Mouse (Mus musculus) CD4-positive, CD25-positive, alpha-beta regulatory T cell, adult 2 months (primary cell): Measurements from ENCODE around the gene Gnai2.

Experiments
- DNase-seq: peaks from one replicate; pipeline ENCODE4 v3.0.0-alpha.2; 2012; ENCODE audit warnings: low read depth, low spot score

Gene Gnai2

DNA sequence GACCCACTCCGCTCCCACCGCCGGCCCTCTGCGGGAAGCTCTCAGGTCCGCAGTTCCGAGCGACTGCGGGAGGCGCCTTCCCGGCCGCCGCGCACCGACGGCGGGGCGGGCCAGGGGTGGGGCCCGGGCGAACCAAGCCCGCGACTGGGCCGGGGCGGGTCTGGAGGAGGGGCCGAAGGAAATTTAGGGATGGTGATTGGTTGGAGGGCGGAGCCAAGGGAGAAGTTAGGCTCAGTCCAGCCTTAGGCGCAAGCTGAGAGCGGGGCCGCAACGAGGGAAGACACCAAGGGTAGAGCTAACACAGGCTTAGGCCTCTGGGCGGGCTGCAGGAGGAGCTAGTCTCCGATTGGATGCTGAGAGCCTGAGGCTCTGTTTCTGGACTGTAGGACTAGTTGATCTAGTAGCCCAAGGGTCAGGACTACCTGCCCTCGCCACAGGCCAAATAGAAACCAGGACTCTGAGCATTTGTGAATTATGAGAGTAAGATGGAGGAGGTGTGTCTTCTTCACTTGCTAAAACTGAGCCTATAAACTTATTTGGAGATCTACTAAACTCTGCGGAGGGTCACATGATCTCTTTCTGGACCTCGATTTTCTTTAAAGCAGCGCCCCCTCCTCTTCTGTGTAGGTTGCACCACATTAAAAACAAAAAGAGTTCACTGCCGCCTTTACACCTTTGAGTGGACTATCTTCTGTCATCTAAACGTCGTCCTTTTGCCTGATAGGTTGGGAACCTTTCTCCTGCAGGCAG, at the start of gene Gnai2:
Gnai2 (minus strand) TSS at position 89 of the 750 bp plus-strand sequence.
- peak; percentile 95 for DNase-seq

DNA sequence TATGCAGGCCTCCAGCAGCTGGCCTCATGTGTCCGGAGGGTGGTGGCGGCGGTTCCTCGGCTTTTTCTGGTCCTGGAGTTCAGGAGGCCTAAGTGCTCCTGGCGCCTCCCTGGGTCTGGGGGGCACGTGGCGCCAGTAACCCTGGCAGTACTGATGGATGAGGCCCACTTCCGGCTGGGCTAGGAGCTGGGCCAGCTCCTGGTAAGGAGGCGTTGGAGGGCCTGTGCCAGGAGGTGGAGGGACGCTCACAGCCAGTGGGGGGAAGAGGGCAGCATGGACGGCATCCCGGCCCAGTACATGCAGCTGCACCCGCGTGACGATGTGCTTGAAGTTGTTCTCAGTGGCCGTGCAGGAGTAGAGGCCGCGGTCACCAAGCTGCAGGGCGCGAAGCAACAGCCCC, 47.2 kb upstream of the Gnai2 start:
- DNase-seq: no peak

DNA sequence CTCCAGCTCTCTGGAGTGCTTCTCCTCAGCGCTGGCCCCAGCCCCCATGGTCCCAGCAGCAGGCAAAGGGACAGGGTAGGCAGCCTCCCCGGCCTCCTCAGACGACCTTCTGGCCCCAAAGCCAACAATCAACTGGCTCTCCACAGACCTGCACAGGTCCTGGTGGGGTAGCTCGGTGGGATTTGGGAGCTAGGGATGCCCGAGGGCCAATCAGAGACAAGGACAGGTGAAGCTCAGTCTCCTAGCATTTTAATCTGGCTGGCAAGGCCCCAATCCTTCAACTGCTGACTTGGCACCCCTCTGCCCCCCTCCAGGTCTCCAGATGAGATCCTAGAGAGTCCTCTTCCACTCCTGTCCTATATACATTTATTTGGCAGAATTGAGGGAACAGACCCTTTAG, 44.3 kb upstream of the Gnai2 start, which contains the start of gene Gnat1:
Gnat1 (minus strand) TSS at position 212 of the 400 bp plus-strand sequence.
- no peak for DNase-seq

DNA sequence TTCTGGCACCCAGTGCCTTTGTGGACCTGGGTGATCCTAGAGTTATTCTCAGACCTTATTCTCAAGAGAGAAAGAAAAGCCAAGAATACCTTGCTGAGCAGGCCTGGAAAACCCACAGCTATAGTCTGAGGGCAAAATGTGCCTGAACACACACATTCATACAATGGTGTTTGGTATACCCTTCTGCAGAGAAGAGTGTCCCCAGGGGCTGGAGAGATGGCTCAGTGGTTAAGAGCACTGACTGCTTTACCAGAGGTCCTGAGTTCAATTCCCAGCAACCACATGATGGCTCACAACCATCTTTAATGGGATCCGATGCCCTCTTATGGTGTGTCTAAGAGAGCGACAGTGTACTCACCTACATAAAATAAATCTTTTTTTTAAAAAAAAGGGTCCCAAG, 43.7 kb upstream of the Gnai2 start:
- DNase-seq: no peak

DNA sequence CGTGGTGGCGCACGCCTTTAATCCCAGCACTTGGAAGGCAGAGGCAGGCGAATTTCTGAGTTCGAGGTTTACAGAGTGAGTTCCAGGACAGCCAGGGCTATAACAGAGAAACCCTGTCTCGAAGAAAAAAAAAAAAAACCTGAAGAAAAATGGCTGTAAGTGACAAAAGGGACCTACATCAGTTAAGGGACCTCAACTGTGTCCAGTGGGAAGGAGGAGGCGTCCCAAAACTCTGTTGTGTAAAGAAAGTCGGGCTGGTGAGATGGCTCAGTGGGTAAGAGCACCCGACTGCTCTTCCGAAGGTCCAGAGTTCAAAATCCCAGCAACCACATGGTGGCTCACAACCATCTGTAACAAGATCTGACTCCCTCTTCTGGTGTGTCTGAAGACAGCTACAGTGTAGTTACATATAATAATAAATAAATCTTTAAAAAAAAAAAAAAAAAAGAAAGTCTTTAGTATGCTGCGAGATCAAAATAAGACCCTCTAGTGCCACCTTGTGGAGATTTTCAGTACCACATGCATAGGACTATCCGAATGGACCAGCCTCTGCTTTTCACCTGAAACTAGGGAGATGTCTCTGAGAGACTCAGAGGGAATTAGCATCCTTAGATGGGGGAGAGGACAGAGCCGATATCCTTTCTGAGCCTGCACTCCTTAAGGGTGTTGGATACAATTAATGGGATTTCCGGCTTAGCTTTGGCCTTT, 42.8 kb upstream of the Gnai2 start:
- DNase-seq: peak; percentile 91

DNA sequence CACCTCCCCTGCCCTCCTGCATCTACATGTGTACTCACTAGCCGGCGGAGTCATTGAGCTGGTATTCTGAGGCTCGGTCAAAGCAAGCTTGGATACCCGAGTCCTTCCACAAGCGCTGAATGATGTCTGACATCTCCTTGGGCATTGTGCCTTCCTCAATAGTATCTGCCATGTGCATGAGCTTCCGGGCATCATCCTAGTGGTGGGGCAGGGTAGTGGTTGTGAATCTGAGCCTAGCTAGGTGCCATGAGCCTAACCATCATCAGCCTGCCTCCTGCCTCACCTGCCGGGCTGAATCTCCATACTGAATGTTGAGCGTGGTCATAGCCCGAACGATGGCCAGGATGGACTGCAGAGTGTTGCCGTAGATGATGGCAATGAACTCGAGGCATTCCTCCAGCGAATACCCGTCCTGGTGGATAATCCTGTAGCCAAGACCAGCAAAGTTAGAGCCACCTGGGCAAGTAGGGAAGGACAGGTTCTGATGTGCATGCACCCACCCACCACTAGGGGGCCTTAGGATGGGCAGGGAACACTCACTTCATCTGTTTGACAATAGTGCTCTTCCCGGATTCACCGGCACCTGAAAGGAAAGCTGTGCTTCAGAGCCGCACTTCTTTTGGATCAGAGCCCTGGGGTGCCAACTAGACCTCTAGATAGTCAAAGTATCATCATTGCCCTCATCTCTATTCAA, 42.1 kb upstream of the Gnai2 start:
- DNase-seq: peak; percentile 79

DNA sequence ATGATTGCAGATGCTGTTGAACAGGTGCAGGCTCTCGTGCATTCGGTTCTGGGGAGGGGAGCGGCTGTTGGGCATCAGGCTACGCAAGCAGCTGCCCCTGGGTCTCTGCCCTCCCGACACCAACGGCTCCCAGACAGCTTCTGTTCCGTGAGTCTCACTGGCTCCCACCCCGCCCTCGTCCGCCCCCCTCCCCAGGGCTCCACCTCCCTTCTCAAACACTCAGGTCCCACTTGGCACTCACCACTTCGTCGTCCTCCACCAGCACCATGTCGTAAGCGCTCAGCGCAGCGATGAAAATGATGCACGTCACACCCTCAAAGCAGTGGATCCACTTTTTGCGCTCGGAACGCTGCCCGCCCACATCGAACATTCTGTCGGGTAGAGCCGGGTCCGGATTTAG, 41.1 kb upstream of the Gnai2 start:
- peak; percentile 68 for DNase-seq

DNA sequence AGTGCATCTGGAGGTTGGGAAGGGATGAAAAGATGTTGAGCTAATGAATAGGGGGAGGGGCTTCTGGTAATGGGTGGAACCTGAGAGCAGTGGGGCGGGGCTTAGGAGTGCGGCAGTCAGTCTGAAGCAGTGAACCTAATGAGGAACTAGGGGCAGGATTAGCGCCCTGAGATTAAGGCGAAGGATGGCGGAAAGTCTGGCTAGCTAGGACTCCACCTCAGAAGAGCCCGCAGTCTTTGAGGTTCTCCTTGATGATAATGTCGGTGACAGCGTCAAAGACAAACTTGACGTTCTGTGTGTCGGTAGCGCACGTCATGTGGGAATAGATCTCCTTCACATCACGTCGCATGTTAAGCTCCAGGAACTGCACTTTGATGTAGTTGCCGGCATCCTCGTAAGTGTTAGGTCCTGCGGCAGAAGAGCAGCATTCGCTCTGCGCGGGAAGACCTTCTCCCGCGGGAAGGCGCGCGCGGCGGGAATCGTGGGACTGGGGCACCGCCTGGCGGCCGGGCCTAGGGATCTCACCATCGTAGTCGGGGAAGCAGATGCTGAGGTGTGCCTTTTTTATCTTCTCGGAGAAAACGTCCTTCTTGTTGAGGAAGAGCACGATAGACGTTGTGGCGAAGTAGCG, 40.6 kb upstream of the Gnai2 start:
- DNase-seq: peak; percentile 80

DNA sequence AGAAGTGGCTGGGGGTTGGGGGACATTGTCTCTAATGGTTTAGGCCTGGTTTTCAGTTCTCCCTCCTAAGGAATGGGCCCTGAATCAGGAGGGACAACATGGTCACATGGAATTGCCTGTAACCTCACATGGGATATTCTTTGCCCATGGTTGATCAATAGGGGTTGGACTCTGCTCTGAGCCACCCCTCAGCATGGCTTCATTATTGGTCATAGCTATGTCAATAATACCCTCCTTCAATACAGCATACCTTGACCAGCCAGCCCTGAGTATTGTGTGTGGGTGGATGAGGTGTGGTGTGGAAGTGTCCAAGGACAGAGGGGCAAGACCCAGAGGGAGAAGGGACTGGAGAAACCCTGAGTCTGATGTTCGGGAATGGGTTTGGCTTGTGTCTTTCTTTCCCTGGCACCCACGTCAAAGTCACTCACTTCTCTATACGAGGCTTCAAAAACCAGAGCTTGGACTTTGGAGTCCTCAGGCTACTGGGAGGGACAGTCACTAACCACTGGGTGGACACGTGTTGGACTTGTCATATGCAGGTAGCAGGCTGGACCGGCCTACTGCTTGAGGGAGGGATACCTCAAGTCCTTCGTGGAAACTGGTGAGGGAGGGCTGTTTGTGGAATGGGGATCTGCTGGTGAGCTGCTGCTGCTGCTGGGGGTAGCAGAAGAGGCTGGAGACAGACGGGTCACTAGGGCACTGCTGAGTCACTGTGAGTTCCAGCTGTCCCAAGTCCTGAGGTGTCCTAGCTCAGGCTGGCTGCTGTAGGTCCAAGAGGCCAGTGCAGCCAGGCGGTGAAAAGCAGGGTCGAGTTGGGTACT, 39.7 kb upstream of the Gnai2 start:
- DNase-seq: no peak

DNA sequence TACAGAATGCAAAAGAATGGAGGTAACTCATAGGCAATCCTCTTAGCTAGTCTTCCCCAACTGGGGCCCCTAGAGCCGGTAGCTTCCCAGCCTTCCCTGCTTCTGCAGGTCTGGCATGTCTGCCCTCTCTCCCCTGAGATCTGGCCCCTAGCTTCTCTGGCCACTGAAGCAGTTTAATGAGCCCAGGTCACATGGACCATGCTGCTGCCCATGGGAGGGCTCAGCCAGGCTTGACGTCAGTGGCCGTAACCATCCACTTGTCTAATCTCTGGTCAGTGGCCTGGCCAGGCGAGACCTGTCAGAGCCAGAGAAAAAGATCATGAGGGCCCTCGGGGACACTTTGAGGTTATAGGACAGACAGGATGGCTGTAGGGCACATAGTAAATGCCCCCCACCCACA, 35.1 kb upstream of the Gnai2 start:
- DNase-seq: no peak

DNA sequence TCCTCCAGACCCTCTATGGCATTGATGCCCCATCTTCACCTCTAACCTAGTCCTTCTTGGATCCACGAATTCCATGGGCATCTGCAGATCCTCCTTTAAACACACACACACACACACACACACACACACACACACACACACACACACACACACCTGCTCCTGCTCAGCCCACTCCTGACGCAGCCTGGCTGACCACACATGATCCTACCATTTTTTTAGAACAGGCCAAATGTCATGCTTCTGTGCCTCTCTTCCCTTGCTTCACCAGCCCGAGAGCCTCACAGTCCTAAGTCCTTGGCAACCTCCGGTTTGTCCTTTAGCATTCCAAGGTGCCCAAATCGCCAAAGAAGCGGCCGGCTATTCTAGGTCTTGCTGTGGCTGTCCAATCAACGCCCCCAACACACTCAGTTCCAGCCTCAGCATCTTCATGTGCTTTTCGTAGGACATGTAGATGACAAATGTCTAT, 34.3 kb upstream of the Gnai2 start, which contains the start of gene Slc38a3:
Slc38a3 (minus strand) TSS at position 51 of the 466 bp plus-strand sequence.
- no peak for DNase-seq

DNA sequence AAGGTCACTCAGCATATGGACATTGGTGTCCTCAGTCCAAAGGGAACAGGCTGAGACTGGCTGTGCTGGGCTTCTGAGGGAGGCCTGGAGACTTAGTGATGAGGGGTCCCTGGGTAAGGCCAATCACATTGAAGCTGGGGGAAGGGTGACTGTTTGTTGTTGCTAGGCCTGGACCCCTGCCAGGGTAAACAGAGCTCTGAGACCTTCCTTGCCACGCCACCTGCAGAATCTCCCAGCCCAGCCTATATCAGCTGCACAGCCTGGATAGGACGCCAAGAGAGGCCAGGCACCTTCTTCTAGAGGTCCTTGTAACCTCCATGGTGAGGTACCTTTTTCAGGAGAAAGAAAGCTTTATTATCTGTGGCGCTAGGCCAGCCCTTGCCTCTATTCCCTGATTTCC, 33.7 kb upstream of the Gnai2 start:
- no peak for DNase-seq

DNA sequence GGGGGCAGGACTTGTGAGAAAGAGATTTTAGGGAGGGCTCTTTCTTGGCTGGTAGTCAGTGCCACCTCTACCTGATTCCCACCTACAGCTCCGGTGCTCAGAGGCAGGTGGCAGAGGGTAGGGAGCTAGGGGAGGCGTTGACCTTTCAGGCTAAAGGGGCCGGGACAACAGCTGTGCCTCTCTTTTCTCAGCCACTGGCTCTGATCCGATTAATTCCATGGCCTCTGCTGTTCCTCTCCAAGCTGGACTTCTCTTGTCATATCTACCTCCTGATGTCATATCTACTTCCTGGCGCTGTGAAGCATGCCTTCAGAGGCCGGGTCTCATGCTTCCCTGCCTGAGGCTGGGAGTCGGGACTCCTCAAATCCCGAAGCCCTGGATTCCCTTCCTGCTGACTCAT, 32.8 kb upstream of the Gnai2 start:
- DNase-seq: no peak

DNA sequence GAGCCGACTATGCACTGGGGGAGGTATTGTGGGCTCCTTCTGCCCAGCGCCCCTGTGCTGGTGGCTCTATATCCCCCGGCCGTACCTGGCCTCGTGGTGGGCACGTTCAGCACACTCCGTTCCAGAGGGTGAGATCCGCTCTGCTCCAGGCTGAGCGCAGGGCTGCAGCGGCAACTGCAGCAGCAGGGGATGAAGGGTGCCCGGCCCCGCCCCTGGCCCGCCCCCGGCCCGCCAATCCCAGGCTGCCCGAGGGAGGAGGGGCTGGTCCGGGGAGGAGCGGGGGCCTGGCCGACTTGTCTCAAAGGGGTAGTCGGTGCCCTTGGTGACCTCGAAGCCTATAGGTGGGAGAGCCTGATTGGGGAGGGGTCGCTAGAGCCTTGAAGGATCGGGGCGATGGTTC, 32.1 kb upstream of the Gnai2 start:
- peak; percentile 21 for DNase-seq

DNA sequence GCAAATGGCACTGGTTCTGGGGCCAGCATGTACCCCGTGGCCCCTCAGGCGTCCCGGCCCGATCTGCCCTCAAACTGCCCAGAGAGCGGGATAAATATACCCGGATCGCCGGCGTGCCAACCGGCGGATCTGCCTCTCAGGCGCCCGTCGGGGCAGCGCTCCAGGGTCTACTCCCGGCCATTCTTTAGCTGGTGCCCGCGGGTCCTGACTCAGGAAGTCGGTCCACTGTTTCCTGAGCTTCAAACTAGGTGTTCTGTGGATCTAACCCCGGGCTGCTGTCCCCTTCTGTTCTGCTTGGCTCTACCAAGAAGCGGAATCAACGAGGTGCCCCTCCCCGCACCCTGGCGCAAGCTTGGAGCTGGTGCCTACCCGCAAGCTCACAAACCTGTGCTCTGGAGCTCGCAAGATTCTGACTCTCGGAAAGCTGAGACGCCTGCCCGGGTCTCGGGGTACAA, 31.6 kb upstream of the Gnai2 start:
- no peak for DNase-seq

DNA sequence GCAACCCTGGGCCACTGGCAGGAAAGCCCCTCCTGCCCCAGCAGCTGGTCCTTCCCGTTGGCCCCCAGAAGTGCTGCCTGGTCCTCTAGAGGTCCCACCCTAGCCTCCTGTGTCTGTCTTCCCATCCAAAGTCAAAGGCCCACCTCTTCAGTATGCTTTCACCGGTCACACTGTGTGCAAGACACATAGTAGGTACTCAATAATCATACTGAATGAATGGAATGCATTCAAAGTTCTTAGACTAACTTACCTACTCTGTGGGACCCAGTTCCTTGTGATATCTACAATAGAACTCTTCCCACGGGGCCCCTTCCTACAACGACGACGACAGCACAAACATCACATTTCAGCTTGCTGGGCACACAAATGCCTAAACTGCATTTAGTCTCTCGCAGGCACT, 30.1 kb upstream of the Gnai2 start:
- DNase-seq: no peak

DNA sequence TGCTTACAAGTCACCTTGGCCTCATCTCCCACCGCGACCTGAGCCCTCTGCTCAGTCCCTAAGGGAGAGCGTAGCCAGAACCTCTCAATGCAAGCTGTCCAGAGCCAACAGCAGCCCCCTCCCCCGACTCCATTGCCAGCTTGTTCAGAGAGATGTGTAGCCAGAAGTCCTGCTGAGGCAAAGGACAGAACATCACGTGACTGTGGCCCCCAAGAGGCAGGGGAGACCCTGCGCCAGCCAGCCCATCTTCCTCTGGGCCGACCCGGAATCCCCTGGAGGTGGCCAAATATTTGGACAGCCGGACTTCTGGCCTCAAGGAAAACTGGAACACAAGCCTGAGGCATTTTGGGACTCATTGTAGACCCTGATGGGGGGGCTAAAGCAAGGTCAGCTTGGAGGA, 28.4 kb upstream of the Gnai2 start:
- DNase-seq: no peak

DNA sequence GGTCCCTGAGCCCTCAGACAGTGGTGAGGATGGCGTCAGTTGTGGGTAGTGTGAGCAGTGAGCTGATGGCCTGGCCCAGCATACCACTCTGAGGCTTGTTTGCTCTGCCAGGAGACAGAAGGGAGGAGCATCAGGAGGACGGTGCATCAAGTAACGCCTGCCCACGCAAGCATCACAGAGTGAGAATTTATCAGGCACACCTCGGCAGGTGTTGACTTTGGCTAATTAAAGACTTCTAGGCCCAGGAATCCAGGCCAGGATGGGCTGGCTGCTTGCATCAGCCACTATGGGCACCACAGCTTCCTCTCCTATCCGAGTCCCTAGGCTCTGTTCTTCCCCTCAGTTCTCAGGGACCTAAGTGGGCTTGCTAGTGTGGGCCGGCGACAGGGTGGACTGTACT, 27.2 kb upstream of the Gnai2 start:
- DNase-seq: no peak

DNA sequence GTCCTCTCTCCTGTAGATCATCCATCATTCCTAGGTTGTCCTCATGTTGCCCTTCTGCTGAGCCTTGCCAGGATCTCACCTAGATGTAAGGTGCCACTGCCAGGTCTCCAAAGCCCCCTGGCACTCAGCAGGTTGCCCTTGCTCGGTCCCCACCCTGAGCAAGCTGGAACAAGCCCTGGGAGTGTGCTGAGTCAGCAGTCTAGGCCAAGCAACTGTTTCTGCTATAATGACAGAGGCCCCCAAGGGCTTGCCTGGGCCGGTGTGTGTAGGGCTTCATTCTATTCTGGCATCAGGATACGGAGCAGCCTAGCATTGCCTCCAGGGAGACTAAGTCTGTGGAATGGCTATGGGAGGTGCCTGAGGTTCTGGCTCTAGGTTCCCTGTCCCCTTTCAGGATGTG, 25.6 kb upstream of the Gnai2 start:
- no peak for DNase-seq

DNA sequence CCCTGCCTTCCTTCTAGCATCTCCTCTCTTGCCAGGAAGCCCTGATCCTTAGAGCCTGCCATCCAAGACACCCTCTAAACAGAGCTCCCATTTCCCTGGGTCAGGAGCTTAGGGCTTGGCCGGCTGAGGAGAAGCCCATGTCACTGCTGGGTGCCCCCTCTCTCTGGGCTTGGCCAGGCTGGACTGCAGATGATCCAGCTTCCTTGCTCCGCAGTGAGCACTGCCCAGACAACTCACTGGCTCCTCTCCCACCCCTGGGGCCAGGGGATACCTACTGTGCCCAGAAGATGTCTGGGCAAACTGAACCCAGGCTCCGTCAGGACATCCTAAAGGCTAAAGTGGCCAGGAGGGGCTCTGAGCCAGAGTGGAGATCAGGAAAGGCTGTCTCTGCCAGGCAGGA, 24.8 kb upstream of the Gnai2 start:
- no peak for DNase-seq

DNA sequence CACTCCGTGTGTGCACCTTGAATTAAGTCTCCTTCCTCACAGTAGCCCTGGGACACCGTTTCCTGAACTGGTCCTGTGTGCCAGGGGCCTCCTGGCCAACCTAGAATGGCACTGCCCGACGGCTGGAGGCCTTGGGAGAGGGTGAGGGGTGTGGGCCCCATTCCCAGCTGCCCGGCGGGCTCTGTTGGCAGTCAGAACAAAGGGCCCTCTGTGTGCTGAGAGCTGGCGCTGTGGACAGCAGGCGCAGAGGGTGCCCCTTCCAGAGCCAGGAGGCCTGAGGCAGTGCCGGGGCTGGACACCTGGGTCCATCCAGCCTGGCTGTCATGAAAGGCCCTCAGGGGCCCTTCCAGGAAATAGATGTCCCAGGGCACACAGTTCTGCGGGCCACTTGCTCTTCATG, 24.4 kb upstream of the Gnai2 start:
- no peak for DNase-seq
